Mouse (Mus musculus) lung, adult 18-20 months (tissue): ENCODE data around the gene Stim2.

Experiments
- DNase-seq, 2 experiments: peaks; one replicate each; pipeline ENCODE4 v3.0.0; 2022; ENCODE audit warnings: mixed read lengths in 2 of 2

Gene Stim2

DNA sequence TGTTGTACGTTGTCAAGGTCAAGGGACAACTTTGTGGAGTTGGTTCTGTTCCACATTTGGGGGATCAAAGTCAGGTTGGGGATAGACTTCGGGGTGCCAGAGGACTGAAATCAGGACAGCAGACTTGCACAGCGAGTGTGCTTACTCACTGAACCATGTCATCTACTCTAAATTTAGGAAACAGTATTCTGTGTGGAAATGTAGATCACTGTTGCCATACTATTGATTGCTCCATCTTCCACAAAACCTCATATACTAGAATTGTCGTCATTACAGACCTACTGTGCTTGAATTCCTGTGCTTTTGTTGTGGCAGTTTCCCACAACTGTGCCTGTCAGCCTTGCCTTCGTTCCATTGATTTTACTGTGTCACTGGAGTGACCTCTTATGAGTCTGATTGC is 51.6 kb downstream of the Stim2 start:
- no peak for DNase-seq

DNA sequence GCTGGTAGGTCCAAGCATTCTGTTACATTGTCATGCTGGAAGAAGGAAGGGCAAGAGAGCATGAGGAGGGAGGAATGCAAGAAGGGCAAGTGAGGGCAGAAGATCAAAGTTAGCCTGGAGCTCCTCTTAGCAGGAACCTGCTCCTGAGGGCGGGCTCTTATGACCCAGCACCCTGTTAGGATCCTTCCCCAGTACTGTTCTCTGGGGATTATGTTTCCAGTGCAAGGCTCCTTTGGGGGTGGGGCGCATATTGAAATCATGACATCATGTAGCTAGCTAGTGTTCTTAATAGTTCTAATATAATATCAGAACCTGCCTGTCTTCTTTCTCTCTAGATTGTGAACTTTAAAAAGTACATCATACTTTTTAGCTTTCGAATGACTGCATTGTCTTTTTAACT is 52.8 kb downstream of the Stim2 start:
- peak in 1 of 2 experiments; percentile 31 for DNase-seq

DNA sequence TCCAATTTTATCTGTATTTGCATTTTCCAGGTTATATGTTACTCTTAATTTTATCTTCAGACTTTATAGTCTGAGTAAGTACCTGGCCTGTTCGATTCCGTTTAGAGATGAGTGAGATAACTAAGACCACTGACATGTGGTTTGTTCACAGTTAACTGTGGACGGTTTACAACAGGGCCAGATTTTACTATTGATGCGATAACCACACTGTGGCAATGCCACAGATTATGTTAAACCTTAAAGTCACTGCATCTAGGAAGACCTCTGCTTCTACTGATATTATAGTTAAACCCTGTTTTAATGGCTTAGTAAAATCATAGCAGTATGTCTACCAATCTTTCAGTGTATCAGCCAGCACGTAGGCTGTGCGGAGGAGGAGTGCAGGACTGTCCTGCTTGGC is 53.9 kb downstream of the Stim2 start:
- no peak for DNase-seq

DNA sequence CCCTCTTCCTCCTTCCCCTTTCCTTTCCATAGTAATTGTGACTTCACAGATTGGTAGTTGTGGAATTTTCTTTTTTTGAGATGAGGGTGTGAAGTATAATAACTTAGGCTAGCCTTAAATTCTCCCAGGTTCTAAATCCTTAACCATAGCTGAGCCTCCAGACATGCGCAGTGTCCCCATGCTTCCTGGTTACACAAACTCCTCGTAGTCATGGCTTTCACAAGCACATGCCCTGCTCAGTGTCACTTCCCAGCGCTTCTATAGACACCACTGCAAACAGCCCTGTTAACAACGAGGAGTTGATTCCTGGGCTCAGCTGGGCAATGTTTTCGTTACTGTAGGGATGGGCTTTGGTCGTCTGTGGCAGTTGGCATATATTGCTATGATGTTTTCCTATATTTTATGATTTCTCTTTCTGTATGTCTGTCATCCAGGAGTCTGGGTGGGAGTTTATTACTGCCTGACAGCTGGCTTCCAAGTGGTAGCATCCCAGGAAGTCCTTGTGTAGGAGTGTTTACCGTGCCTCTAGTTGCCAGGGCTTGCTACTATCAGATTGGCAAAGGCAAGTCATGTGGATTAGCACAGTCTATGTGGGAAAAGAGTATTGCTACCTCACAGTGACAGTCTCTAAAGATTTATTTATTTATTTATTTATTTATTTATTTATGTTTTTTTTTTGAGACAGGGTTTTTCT is 55.5 kb downstream of the Stim2 start:
- peak in 1 of 2 experiments; percentile 48 for DNase-seq

DNA sequence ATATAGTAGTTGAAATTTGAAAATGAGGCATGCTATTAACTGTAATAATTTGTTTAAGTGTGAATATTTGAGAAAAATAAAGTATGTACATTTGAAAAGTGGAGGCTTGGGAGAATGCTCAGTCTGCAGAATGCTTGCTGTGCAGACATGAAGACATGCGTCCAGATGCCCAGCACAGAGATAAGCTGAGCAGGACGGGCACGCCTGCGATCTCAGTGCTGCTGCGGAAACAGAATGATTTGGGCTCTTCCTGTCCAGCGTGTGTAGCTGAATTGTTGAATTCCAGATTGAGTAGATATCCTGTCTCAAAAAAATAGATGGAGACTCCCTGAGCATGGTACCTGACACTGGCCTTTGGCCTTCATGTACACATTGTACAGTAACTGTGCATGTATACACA is 58.0 kb downstream of the Stim2 start:
- peak in 1 of 2 experiments; percentile 22 for DNase-seq

DNA sequence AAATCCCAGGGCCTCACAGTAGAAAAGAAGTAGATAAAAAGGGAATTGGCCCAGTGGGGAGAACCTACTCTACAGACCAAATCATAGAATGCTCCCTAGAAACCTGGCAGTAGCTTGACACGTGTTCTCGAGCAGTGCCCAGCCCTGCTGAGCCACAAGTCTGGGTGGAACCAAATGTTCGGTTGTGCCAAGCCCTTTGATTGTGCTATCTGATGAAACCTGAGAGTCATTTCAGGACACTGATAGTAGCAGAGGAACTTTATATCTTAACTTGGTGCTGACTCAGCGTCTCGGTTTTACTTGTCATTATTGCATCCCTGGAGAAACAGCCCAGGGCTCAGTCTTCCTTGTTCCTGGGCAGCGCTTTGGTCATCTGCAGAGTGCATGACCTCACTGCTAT is 61.7 kb downstream of the Stim2 start:
- peak in 1 of 2 experiments; percentile 28 for DNase-seq

DNA sequence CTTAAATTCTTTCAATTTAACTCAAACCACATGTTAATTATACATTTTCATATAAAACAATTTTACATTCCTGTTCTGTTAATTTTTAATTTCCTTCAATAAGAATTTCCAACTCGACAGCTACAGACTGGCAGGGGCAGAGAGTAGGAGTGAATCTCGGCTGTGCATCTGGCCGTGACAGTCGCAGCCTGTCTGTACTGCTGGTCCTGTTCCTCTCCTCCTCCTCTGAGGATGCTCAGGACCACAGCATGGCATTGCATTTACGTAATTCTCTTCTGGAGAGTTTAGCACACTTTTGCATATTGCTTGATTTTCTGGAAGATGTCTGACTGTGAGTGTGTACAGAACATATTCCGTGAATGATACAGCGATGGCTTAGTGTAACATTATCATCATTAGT is 63.8 kb downstream of the Stim2 start:
- no peak for DNase-seq

DNA sequence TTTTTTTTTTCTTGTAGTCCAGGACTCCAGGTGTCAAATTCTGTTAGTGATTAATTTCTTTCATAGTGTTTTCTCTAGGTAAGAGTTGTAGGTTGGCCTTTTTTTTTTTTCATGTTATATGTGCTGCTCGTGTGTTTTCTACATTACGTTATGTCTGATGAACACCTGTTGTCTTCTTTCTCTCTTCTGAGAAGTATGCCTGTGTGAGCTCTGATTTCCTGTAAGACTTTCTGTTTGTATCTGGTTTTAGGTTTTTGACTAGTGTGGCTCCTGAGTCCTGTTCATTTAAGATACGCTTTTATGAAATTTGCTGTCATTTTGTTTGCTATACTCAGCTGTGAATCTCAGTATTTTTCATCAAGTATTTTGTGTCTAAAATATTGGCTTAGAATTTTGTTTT is 69.3 kb downstream of the Stim2 start:
- DNase-seq: no peak

DNA sequence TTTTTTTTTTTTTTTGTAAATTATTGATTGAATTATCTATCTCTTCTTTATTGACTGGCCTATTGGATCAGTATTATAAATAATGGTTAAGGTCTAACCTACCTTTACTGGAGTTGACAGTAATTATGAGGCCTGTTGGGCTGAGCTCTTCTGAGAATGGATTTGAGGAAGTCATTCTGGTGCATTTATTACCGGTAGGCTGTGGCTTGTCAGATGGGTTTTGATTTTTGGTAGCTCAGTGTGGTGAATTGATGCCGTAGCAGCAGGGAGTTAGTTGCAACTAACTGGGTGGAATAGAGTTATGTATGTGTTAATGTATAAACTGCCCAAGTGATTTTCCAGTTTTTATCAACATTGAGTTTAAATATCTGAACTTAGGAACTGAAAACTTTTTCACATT is 72.2 kb downstream of the Stim2 start:
- DNase-seq: no peak

DNA sequence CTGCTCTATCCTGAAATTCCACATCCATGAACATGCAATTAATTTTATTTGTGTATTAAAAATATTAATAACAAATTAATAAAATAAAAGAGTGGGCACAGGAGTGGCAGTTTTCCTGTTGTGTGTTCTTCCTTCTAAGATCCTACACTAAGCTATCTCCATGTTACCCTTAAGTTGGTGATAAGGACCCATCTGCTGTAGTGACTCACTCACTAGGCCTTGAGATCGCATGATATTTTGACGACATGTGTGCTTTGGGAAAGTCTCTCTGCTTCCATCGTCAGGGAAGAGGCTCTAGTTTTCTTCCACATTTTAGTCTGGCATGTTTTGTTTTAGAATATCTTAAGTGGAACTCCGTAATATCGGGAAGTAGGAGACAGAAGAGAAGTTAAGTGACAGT is 73.0 kb downstream of the Stim2 start:
- DNase-seq: no peak

DNA sequence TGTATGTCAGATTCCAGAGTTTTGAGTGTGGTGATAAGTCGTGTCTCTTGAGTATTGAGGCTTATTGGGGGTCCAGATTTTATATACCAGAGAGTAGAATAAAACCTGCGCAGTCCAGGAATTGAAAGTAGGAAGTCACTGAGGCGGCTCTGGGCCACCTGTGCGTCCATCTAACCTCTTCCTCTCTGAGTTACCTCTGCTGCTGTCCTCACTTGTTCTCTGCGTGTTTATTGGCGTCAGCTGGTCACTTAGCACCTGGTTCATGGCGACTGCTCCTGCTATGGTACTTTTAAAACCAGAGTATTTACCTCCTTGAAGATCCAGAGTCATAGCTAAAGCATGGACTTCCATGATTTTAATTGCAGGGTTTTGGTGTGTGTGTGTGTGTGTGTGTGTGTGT is 73.4 kb downstream of the Stim2 start:
- DNase-seq: no peak

DNA sequence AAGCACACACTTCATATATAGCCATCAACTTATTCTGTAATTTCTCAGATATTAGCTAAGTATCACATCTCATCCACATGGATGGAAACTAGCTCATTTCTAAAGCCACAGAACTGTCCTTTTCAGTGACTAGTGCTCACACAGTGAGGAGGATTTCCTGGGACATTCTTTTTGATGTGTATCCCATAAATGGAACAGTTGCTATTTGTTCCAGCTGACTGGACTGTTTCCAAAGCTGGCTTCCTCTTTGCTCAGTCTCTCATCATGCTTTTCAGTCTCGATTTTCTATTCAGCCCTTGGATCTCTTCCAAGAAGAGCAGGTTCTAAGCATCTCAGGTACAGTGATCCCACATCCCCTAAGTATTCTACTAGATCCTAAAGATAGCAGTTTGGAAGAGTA is 75.0 kb downstream of the Stim2 start:
- no peak for DNase-seq

DNA sequence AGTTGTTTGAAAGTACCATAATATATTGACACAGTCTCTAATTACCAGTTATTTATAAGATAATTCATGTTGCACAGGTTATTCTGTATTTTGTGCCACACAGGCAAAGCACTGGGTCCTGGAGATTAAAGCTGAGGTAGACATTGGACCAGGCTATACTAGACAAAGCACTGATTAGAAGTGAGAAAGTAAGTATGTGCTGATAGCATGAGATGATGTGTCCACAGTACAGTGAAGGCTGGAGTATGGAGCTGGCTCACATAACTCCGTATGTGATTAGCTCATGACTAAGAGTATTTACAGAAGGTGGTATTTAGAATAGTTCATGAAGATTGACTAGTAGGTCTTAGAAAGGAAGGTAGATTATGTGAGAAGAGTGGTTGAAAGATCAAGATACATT is 81.7 kb downstream of the Stim2 start:
- no peak for DNase-seq

DNA sequence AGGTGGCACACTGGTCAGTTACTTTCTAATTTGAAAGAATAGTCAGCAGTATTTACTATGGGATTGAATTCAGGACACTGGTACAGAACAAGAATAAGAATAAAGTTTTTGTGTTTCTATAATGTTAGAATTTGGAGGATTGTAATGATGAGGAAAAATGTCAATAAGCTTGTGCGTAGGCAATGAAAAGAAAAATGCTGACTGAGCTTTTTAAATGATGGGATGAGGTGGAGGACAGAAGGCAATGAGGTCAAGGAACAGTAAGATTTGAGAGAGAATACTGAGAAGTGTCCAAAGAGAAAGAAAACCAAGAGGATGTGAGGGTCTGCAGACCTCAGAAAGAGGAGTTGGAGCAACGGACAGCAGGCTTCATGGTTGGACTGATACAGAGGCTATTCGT is 89.6 kb downstream of the Stim2 start:
- no peak for DNase-seq

DNA sequence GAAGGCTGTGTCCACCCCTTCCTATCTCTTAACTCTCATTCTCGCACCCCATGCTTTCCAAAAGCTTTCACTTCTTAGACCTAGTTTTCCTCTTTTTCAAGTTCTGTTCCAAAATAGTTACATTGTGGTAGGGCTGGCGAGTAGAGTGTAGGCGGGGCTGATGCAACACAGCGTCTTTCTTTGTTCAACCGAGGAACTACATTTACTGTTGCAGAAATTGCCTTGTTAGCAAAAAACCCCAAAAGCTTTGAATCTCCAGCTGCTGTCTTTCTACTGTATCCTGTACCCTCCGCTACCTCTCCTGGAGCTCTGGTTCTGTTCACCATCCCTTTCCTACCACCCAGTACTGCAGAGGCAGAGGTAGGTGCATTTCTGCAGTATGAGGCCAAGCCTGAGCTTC is 99.9 kb downstream of the Stim2 start:
- DNase-seq: peak in 1 of 2 experiments; percentile 27

DNA sequence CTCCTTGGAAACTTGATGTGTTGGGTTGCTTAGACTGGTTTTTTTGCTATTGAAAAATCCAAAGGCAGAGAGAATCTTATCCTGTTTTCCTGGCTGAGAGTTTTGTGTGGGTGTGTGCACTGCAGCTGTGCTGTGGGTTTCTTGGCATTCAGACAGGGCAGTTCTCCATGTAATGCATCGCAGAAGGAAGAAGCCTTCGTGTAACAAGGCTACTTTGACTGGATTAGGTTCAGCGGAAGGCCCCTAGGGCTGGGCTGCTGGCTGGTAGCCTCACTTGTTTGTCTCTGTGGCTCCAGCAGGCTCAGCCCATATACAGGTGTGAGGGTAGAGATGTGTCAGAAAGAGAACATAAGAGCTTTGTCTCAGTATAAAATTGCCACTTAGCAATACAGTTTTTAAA is 102.6 kb downstream of the Stim2 start:
- no peak for DNase-seq

DNA sequence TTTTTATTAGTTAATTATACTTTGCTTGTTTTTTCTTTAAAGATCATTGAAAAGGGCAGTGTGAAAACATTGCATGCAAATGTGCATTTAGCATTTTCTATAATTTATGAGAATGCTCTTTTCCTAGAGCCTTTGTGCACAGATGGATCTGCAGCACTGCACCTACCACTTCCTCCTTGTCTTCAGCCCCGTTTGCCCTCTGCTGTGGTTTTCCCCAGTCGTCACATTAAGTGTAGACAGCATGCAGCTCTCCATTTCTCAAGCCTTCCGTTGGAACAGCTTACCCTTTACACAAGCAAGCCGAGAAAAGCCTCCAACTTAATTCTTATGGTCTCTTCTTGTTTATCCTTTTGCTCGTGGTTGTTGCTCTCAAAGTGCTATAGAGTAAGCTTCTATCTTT is 103.0 kb downstream of the Stim2 start:
- no peak for DNase-seq

DNA sequence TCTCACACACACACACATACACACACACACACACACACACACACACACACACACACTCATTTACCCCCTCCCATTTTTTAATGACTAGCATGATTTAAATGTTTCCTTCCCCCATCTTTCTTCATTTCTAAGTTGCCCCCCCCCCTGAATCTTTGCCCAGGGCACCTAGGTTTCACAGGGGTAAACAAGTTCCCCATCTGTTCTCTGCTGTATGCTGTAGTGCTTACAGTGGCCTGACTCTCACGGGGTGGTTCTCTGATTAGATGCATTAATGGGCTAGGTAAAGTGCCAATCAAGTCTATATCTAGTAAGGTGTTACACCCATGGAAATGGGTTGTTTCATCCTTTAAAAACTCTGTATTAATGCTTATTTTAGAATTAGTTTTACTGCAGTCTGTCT is 103.7 kb downstream of the Stim2 start:
- no peak for DNase-seq

DNA sequence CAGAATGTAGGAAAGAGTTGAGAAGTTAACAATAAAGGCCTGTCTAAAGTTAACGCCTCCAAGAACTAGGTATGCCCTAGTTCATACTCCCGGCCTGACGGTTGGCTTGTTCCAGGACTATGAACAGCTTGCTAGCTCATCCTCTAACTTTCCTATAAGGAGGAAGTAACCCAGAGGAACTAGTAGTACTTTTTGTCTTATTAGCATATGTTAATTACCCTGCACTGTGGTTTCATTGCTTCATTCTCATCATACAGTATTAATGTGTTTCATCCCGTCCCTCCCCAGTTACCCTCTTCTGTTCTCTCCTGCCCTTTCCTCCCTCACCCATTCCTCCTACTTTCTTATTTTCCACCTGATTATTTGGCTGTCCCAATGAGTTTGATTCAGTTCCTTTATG is 108.4 kb downstream of the Stim2 start:
- DNase-seq: no peak

DNA sequence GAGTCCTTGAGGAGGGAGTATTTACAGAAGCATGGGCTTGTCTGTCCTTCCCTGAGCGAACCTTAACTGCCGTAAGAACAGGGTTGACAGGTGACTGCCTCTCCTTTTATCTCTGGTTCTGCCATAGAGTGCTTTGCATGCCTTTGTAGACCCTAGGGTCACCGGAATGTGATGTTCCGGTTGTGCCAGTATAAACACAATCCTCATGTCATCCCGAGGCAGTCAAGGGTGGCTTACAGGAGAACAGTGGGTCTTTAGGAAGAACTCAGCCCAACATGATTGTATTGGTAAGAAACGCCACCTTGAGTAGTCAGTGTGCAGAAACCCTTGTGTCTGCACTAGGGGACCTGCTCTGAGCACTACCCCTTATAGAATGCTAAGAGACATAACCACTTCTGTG is 108.8 kb downstream of the Stim2 start:
- DNase-seq: no peak

DNA sequence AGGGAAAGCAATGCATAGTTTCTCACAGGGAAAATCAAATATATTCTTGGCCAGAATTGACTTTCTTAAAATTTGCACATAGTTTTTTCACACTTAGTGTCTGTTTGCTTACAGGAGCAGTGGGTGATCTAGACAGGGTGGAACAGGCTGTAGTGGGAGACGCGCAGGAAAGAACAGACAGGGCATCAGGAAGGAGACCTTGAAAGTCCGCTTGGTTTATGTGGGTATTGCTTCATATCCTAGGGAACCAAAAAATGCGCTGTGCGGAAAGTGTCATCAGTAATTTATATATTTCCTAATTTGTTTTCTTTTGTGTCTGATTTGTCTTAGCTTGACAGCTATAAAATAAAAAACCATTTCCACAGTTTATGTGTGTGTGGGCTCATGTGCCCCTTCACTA is 110.8 kb downstream of the Stim2 start:
- no peak for DNase-seq

DNA sequence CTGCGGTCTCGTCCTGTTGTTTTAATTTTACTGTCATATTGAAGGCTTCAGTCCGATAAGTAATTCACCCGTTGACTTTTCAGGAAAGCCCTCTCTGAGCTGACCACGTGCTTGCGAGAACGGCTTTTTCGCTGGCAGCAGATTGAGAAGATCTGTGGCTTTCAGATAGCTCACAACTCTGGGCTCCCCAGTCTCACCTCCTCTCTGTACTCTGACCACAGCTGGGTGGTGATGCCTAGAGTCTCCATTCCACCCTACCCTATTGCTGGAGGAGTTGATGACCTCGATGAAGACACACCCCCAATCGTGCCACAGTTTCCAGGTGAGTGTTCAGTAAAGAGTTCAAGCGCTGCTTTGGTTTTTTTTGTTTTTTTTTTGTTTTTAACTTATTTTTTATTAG is 112.5 kb downstream of the Stim2 start:
- DNase-seq: no peak

DNA sequence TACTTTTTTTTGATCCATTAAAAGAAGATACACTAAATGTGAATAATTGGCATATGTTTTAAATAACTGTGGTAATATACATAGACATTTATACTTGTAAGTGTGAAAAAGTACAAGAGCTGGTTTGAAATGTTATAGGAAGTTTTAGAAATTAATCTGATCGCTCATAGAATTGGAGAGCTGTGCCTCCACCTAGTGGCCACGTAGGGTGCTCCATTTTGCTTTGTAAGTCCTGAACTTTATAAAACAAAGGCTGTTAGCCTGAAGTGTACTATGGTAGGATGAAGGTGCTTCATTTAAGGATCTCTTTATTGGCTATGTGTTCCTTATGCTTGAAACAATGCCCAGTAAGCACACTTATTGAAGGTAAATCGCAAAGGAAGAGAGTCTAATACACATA is 115.0 kb downstream of the Stim2 start:
- peak; percentile 64 to 69 for DNase-seq

DNA sequence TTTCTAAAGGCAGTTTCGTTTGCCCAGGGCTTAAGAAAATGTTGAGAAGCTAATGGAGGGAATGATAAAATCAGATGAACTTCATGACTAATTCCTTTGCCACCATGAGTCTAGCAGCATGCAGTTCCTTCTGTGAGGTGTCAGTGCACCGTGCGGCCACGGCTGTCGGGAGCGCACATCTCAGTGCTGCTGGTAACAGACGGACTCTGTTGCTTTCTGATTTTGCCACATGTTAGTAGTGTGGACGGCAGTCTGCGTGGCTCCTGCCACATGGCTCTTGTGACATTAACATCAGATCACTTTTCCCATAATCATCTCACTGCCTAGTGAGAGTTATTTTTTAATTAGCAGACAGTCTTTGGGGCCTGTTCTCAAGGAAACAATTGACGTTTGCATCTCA is 118.2 kb downstream of the Stim2 start:
- no peak for DNase-seq

DNA sequence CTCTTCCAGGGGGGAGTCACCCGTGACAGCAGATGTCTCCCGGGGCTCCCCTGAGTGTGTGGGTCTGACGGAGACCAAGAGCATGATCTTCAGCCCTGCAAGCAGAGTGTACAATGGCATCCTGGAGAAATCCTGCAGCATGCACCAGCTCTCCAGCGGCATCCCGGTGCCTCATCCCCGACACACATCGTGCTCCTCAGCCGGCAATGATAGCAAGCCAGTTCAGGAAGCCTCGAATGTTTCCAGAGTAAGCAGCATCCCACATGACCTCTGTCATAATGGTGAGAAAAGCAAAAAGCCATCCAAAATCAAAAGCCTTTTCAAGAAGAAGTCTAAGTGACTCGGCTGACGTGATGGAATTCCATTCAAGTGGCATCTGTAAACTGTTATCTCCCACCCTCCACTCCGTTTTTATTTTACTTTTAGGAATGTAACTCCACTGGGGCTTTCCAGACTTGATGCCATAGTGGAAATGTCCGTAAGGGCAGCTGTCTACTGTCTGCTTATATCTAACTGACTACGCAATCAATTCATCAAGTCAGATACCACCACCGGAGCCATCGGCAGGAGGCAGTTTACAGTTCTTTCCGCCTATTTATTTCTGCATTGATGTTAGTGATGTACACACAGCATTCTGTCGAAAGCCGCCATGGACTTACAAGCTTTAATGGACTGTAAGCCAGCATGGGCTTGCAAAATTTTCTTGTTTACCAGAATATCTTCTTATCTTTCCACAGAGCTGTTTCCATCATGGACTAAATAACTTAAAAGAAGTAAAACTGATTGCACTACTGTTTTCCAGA is 120.3 kb downstream of the Stim2 start:
- no peak for DNase-seq
